Mouse (Mus musculus): ENCODE results near the gene Zfp385c. TPM values are rescaled to one million over a fixed set of nuclear protein-coding genes. Genes with fewer than 3 reads are reported as not detected.

Gene Zfp385c
- polyA plus RNA-seq, 1 experiment from 2014 or later, result 0.40 TPM

GRCm38 (mm10) chr11:100728601-100729000 is 36.3 kb upstream of the Zfp385c start:
- ATAC-seq (replicated peaks; ENCODE audit: low FRiP score), result no peak
- Histone ChIP-seq H3K4me3 (replicated peaks) (no peak overlapping the region), H3K27ac (no peak overlapping the region), H3K9ac (no peak overlapping the region), H3K27me3 (no peaks in the 10 kb centered on the region), H3K36me3 (peaks cover 24% of the 10 kb centered on the region; the same call in 1 of the 2 replicates), H3K4me2 (no peak overlapping the region), H3K9me3 (replicated peaks) (no peaks in the 10 kb centered on the region), H3K4me1 (peaks cover 20% of the 10 kb centered on the region)
- 83% methylated on average over 6 of the region's 6 CpGs for WGBS

DNA sequence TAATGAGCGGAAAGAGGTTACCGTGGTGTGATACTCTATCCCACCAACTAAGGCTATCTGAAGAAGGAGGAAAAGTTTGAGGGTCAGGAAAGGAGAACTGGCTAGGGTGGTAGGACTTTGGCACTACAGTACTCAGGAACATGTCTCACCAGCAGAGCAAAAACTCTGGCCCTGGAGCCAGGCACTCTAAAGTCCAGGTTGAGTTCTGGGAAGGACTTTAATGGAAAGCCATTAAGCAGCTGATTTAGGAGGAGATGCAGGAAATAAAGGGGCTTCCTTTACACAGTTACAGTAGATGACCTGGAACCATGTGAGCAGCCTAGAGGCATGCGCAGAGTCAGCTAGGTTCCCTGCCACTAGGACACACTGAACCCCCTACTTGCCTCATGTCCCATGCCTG is 34.9 kb upstream of the Zfp385c start:
- peaks cover 27% of the 10 kb centered on the region for H3K4me1 ChIP-seq
- peaks cover 17% of the 10 kb centered on the region; the same call in 1 of the 2 replicates for H3K36me3 ChIP-seq
- H3K4me3 ChIP-seq (replicated peaks), result no peak overlapping the region
- no peak overlapping the region for H3K27ac ChIP-seq
- no peak overlapping the region for H3K4me2 ChIP-seq
- H3K27me3 ChIP-seq, result no peaks in the 10 kb centered on the region
- no peak overlapping the region for H3K9ac ChIP-seq
- H3K9me3 ChIP-seq (replicated peaks), result no peaks in the 10 kb centered on the region
- ATAC-seq (replicated peaks; ENCODE audit: low FRiP score), result no peak
- 92% methylated on average over 3 of the region's 3 CpGs for WGBS

- Histone ChIP-seq H3K9me3 (replicated peaks) (no peaks in the 10 kb centered on the region), H3K27me3 (no peaks in the 10 kb centered on the region), H3K27ac (peak overlapping the region; percentile 68; the same call in 1 of the 2 replicates), H3K36me3 (peaks cover 17% of the 10 kb centered on the region; the same call in 1 of the 2 replicates), H3K9ac (no peak overlapping the region), H3K4me3 (replicated peaks) (no peak overlapping the region), H3K4me2 (no peak overlapping the region), H3K4me1 (peaks cover 45% of the 10 kb centered on the region)
- WGBS, result 34% methylated on average over 5 of the region's 5 CpGs
- ATAC-seq (replicated peaks; ENCODE audit: low FRiP score), result no peak
Observed at GRCm38 (mm10) chr11:100724919-100725512, 32.8 kb upstream of the Zfp385c start.

GRCm38 (mm10) chr11:100722493-100723028 is 30.3 kb upstream of the Zfp385c start:
- H3K4me2 ChIP-seq, result no peak overlapping the region
- no peaks in the 10 kb centered on the region for H3K27me3 ChIP-seq
- H3K27ac ChIP-seq, result peak overlapping the region; percentile 57; the same call in 1 of the 2 replicates
- peaks cover 46% of the 10 kb centered on the region for H3K4me1 ChIP-seq
- H3K9ac ChIP-seq, result no peak overlapping the region
- H3K36me3 ChIP-seq, result peaks cover 20% of the 10 kb centered on the region
- 53% methylated on average over 2 of the region's 2 CpGs for WGBS
- H3K4me3 ChIP-seq (replicated peaks), result no peak overlapping the region
- ATAC-seq (replicated peaks; ENCODE audit: low FRiP score), result no peak
- no peaks in the 10 kb centered on the region for H3K9me3 ChIP-seq (replicated peaks)

DNA sequence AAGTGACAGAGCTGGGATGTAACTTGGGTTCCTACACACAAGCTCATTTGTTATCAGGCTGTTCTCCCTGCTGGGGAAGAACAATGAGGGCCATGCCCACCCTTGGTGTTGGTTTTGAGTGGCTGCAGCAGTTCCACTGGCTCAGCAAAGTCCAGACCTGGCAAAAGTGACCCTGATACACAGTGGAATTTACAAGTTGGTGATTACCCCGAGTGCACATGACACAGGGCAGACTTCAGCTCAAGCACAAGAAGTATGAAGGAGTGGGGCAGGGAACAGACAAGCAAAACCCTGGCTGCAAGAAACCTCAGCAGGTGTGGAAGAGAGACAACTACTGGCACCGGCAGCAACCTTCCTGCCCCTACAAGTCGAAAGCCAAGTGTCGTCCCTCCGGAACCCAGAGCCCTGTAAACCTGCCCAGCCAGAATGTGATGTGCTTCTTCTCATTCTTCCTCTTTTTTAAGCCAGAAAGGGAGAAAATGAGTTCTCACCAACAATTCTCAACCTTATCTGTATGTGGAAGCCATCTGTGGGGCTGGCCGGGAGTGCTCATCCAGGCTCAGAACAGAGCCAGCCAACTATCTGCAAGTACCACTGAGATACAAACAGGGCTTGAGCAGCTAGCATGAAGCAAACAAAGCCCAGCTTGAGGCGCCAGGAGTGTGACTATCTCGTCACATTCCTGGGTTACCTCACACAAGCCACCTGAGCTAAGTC is 29.7 kb upstream of the Zfp385c start:
- H3K4me3 ChIP-seq (replicated peaks), result no peak overlapping the region
- H3K27ac ChIP-seq, result peak overlapping the region; percentile 57
- 77% methylated on average over 8 of the region's 8 CpGs for WGBS
- no peak overlapping the region for H3K4me2 ChIP-seq
- no peaks in the 10 kb centered on the region for H3K9me3 ChIP-seq (replicated peaks)
- H3K9ac ChIP-seq, result no peak overlapping the region
- no peaks in the 10 kb centered on the region for H3K27me3 ChIP-seq
- H3K4me1 ChIP-seq, result peaks cover 43% of the 10 kb centered on the region
- H3K36me3 ChIP-seq, result peaks cover 26% of the 10 kb centered on the region
- ATAC-seq (replicated peaks; ENCODE audit: low FRiP score), result no peak

DNA sequence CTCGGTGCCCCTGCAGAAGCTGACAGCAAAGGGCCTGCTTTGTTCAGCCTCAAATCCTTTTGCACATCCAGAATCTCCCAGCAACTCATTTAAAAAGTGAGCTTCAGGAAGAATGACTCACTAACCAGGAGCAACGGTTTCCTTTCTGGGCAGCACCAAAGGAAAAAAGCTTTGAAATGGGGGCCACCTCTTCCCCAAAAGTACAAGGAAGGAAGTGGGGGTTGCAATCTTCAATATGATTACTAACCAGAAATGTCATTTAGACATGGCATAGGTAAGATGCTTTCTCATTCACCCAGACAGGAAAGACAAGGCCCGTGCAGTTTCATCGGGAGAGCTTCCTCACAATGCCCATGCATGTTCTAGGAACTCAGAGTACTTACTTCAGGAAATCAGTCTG is 29.0 kb upstream of the Zfp385c start:
- Histone ChIP-seq H3K9me3 (replicated peaks) (no peaks in the 10 kb centered on the region), H3K36me3 (peaks cover 33% of the 10 kb centered on the region), H3K27ac (peak overlapping the region; percentile 57), H3K27me3 (no peaks in the 10 kb centered on the region), H3K9ac (no peak overlapping the region), H3K4me2 (no peak overlapping the region), H3K4me1 (peaks cover 43% of the 10 kb centered on the region), H3K4me3 (replicated peaks) (no peak overlapping the region)
- no peak for ATAC-seq (replicated peaks; ENCODE audit: low FRiP score)
- WGBS, result 70% methylated on average over 4 of the region's 4 CpGs

DNA sequence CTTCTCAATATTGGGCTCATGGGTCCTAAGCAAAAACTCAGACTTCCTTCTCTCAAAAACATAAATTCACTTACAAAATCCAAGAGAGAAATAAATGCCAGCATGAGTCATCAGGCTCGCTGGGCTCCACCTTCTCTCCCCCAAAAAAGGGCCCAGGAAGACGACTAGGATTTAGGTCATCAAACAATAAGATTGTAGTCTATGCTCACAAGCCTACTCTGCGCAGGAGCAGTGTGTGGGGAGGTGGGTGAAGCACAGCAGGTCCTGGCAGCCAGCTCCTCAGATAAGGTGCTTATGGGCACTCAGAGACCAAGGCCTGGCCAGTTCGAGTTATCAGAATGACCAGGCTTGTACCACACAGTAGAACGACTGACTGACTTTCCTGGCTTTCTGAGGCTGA is 28.1 kb upstream of the Zfp385c start:
- Histone ChIP-seq H3K9me3 (replicated peaks) (no peaks in the 10 kb centered on the region), H3K4me3 (replicated peaks) (no peak overlapping the region), H3K4me1 (peaks cover 41% of the 10 kb centered on the region), H3K27ac (no peak overlapping the region), H3K27me3 (no peaks in the 10 kb centered on the region), H3K36me3 (peaks cover 42% of the 10 kb centered on the region), H3K9ac (no peak overlapping the region), H3K4me2 (no peak overlapping the region)
- WGBS, result 72% methylated on average over 5 of the region's 5 CpGs
- no peak for ATAC-seq (replicated peaks; ENCODE audit: low FRiP score)

DNA sequence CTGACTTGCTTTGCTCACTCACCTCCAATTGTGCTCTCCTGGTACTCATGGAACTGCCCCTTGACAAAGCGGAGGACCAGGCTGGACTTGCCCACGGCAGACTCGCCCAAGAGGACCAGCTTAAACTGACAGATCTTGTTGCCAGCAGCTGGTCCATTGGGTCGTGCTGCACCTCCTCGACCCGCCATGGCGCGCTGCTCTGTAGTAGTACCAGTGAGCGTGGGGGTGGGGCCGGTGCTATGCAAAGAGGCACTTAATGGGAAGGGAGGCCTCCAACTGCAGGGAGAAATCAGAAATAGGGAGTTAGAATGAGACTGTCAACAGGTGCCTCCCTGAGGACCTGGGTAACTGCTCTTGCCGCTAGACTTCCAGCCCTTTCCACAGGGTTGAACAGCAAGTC is 27.6 kb upstream of the Zfp385c start:
- no peak overlapping the region for H3K27ac ChIP-seq
- H3K27me3 ChIP-seq, result no peaks in the 10 kb centered on the region
- no peak for ATAC-seq (replicated peaks; ENCODE audit: low FRiP score)
- H3K36me3 ChIP-seq, result peaks cover 46% of the 10 kb centered on the region
- H3K9ac ChIP-seq, result no peak overlapping the region
- no peaks in the 10 kb centered on the region for H3K9me3 ChIP-seq (replicated peaks)
- H3K4me2 ChIP-seq, result no peak overlapping the region
- no peak overlapping the region for H3K4me3 ChIP-seq (replicated peaks)
- 82% methylated on average over 11 of the region's 11 CpGs for WGBS
- peaks cover 37% of the 10 kb centered on the region for H3K4me1 ChIP-seq

- no peaks in the 10 kb centered on the region for H3K27me3 ChIP-seq
- H3K9me3 ChIP-seq (replicated peaks), result no peaks in the 10 kb centered on the region
- ATAC-seq (replicated peaks; ENCODE audit: low FRiP score), result no peak
- H3K27ac ChIP-seq, result no peak overlapping the region
- no peak overlapping the region for H3K9ac ChIP-seq
- peaks cover 33% of the 10 kb centered on the region for H3K4me1 ChIP-seq
- peaks cover 49% of the 10 kb centered on the region for H3K36me3 ChIP-seq
- H3K4me3 ChIP-seq (replicated peaks), result no peak overlapping the region
- H3K4me2 ChIP-seq, result no peak overlapping the region
- 81% methylated on average over 3 of the region's 3 CpGs for WGBS
Observed at GRCm38 (mm10) chr11:100719312-100719711, 27.1 kb upstream of the Zfp385c start.

- Histone ChIP-seq H3K9ac (no peak overlapping the region), H3K9me3 (replicated peaks) (no peaks in the 10 kb centered on the region), H3K4me2 (no peak overlapping the region), H3K27me3 (no peaks in the 10 kb centered on the region), H3K4me3 (replicated peaks) (no peak overlapping the region), H3K27ac (no peak overlapping the region), H3K36me3 (peaks cover 49% of the 10 kb centered on the region), H3K4me1 (peaks cover 35% of the 10 kb centered on the region)
- ATAC-seq (replicated peaks; ENCODE audit: low FRiP score), result no peak
- WGBS, result 94% methylated on average over 4 of the region's 4 CpGs
Observed at GRCm38 (mm10) chr11:100718866-100719265, 26.6 kb upstream of the Zfp385c start.

GRCm38 (mm10) chr11:100718462-100718861 is 26.2 kb upstream of the Zfp385c start:
- no peak overlapping the region for H3K4me3 ChIP-seq (replicated peaks)
- no peaks in the 10 kb centered on the region for H3K9me3 ChIP-seq (replicated peaks)
- H3K27me3 ChIP-seq, result no peaks in the 10 kb centered on the region
- H3K27ac ChIP-seq, result no peak overlapping the region
- no peak for ATAC-seq (replicated peaks; ENCODE audit: low FRiP score)
- H3K4me2 ChIP-seq, result no peak overlapping the region
- no peak overlapping the region for H3K9ac ChIP-seq
- H3K36me3 ChIP-seq, result peaks cover 49% of the 10 kb centered on the region
- H3K4me1 ChIP-seq, result peaks cover 39% of the 10 kb centered on the region
- 95% methylated on average over 7 of the region's 7 CpGs for WGBS

DNA sequence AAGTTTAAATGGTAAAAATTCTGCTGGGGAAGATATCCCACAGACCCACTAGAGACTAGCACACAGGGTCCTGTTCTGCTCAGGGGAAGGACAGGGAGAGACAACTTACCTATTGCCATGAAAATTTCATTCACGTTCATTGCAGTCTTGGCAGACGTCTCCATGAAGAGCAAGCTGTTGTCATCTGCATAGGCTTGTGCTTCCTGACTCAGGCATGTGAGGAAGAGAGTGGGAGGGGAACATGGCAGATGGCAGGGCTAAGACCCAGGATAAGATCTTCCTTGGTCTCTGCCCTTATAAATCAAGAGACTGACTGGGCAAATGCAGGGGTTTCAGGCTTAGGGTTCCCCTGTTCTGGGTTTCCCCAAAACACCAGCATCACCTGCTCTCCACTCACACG is 24.4 kb upstream of the Zfp385c start:
- ATAC-seq (replicated peaks; ENCODE audit: low FRiP score), result no peak
- Histone ChIP-seq H3K27ac (no peak overlapping the region), H3K9me3 (replicated peaks) (no peaks in the 10 kb centered on the region), H3K4me3 (replicated peaks) (no peak overlapping the region), H3K4me1 (peaks cover 40% of the 10 kb centered on the region), H3K9ac (no peak overlapping the region), H3K4me2 (no peak overlapping the region), H3K27me3 (no peaks in the 10 kb centered on the region), H3K36me3 (peaks cover 49% of the 10 kb centered on the region)
- WGBS, result 89% methylated on average over 3 of the region's 3 CpGs
